Mouse (Mus musculus): Measurements from ENCODE around the gene Zfp131.

- TF ChIP-seq POLR2A (IDR thresholded peaks at IDR 0.05; ENCODE audit: low read depth, low read length) = no peak
- no peak for TF ChIP-seq CTCF (IDR thresholded peaks at IDR 0.05; ENCODE audit: extremely low read depth, insufficient read length, insufficient replicate concordance, low read depth, low read length)
These were observed 47.8 kb downstream of the Zfp131 start for GRCm38 (mm10) chr13:119742711-119743415.
